Mouse (Mus musculus) T-helper 17 cell (primary cell): ENCODE results near the gene Snai1.

Experiments used
- in situ Hi-C, 2 experiments: fragments of 300-600 bp; cut with MboI, MseI; formaldehyde crosslinking; loops; 1 replicate in 1 of 2; 2 replicates in 1 of 2; pipeline ENCODE4 v1.15.1; 2025; ENCODE audit warnings: high pct_unique_total_duplicates in 2 of 2

The Snai1 gene

DNA sequence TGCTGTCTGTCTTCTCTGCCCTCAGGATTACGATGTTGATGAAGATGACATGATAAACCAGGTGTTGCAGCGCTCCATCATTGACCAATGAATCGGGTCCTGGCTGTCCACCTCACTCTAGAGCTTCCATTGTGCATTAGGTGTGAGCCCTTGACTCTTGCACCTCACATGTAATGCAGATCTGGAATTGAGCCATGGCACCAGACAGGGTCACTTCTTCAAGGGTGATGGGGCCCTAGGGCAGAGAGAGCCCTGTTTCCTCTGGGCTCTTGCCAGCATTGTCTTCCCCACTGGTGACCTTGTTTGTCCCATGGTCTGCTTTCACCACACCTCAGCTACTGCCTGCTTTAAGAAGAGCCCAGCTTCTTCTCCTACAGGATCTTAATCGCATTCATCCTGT, 23.4 kb upstream of the Snai1 start:
- in situ Hi-C loops = loop anchor here in 1 of 2 experiments (25.0 kb wide), 1 partner anchor 1552 kb away; no protein-coding TSS in a partner anchor

DNA sequence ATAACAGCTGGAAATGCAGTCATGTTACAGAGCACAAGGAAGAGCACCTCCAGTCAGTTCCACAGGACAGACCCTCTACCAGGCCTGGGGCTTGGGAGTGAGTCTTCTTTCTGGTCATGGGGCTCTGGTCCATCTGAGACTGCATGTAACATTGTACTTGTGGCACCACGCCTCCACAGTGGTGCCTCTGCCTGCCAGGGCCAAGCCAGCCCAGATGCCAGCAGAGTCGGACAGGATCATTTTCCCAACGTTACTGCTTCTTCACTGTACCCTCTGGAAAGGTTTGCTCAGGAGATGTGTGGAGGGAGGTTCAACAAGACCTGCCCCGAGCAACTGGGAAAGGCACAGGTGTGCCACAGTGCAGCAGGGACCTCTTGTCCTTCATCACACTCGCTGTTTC, 22.3 kb upstream of the Snai1 start:
- in situ Hi-C loops = loop anchor here in 1 of 2 experiments (25.0 kb wide), 1 partner anchor 1553 kb away; no protein-coding TSS in a partner anchor

DNA sequence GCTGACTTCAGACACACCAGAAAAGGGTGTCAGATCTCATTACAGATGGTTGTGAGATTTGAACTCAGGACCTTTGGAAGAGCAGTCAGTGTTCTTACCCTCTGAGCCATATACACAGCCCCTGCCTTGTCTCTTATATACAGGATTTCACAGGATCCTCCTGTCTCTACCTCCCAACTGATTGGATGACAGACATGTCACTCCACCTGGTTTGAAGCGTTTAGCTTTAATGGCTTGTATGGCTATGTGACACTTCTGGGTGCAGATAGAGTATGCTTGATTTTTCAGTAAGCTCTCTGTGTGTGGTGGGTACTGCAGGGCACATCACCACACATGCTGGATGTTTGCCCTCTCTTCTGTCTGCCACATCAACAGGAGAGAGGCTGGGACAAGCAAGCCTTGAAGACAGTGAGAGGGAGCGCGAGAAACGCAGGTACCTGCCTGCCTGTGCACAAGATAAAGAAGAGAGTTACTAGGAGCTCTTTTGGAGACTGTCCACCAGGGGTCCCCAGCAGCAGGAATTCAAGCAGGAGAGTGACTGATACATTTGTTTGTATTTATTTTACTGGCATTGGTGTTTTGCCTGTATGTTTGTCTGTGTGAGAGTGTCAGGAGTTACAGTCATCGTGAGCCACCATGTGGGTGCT, 18.3 kb upstream of the Snai1 start:
- in situ Hi-C loops = loop anchor here in 1 of 2 experiments (25.0 kb wide), 1 partner anchor 1557 kb away; no protein-coding TSS in a partner anchor

DNA sequence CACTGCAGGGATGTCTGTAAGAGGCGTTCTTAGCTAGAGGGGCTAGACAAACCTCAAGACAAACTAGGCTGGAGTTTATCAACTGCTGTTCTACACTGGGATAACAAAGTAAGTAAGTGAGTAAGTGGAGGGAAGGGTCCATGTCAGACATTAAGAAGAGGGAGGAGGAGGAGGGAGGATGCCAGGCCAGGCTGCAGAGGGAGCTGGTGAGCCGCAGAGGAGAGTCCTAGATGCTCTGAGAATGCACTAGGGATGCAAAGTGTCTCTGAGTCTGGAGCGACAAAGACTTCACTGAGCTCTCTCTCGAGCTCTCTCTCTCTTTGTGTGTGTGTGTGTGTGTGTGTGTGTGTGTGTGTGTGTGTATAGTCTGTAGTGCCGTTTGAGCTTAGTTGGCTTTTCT, 9.7 kb upstream of the Snai1 start:
- in situ Hi-C loops = no loop called here

DNA sequence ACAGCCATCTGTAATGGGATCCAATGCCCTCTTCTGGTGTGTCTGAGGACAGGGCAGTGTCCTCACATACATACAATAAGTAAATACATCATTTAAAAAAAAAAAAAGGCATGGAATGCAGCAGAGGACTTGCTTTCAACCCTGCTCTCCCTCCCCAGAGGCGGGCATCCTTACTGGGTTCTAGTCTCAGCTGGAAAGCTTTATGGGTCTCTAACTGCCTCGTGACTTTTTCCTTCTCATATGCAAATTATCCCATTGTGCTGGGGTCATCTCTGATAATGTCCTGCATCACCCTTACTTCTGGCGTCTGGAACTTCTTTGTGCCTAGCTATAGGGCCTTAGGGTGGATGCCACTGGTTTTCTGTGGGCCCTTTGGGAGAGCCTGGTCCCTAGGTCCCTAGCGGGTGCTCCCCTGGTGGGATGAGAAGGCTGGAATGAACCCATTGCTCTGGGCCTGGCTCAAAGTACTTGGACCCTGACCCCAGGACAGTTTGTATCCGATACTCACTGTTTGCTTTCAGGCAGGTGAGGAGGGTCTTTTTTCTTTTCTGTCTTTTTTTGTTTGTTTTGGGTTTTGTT, 8.0 kb upstream of the Snai1 start:
- in situ Hi-C loops = loop anchor here (5.0 to 10.0 kb wide), 5 partner anchors 67 to 442 kb away; no protein-coding TSS in a partner anchor

- in situ Hi-C loops = loop anchor here (5.0 to 10.0 kb wide), 5 partner anchors 67 to 442 kb away; no protein-coding TSS in a partner anchor
Observed at GRCm38 (mm10) chr2:167530536-167530935, 7.5 kb upstream of the Snai1 start.

- in situ Hi-C loops = loop anchor here (5.0 to 10.0 kb wide), 5 partner anchors 65 to 440 kb away; no protein-coding TSS in a partner anchor
Observed at GRCm38 (mm10) chr2:167532131-167532530, 5.9 kb upstream of the Snai1 start.

- in situ Hi-C loops = loop anchor here (5.0 to 10.0 kb wide), 5 partner anchors 63 to 438 kb away; no protein-coding TSS in a partner anchor
Observed at GRCm38 (mm10) chr2:167533880-167534279, 4.1 kb upstream of the Snai1 start.

- in situ Hi-C loops = loop anchor here (5.0 to 10.0 kb wide), 2 partner anchors 351 to 358 kb away; no protein-coding TSS in a partner anchor
Observed at GRCm38 (mm10) chr2:167536320-167536945, 1.6 kb upstream of the Snai1 start.

DNA sequence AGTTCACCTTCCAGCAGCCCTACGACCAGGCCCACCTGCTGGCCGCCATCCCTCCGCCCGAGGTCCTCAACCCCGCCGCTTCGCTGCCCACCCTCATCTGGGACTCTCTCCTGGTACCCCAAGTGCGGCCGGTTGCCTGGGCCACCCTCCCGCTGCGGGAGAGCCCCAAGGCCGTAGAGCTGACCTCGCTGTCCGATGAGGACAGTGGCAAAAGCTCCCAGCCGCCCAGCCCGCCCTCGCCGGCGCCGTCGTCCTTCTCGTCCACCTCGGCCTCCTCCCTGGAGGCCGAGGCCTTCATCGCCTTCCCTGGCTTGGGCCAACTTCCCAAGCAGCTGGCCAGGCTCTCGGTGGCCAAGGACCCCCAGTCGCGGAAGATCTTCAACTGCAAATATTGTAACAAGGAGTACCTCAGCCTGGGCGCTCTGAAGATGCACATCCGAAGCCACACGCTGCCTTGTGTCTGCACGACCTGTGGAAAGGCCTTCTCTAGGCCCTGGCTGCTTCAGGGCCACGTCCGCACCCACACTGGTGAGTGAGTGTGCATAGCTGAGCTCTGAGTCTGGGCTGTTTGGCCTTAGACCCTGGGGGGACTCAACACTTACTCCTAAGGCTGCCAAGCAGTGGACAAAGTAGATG, 794 bp downstream of the Snai1 start:
- in situ Hi-C loops = loop anchor here (5.0 to 10.0 kb wide), 2 partner anchors 349 to 356 kb away; no protein-coding TSS in a partner anchor

- in situ Hi-C loops = loop anchor here (5.0 to 10.0 kb wide), 2 partner anchors 347 to 355 kb away; no protein-coding TSS in a partner anchor
Observed at GRCm38 (mm10) chr2:167539536-167540476, 1.8 kb downstream of the Snai1 start.

- in situ Hi-C loops = no loop called here
Observed at GRCm38 (mm10) chr2:167540477-167541110, 2.6 kb downstream of the Snai1 start.

- in situ Hi-C loops = no loop called here
Observed at GRCm38 (mm10) chr2:167541324-167541723, 3.3 kb downstream of the Snai1 start.

DNA sequence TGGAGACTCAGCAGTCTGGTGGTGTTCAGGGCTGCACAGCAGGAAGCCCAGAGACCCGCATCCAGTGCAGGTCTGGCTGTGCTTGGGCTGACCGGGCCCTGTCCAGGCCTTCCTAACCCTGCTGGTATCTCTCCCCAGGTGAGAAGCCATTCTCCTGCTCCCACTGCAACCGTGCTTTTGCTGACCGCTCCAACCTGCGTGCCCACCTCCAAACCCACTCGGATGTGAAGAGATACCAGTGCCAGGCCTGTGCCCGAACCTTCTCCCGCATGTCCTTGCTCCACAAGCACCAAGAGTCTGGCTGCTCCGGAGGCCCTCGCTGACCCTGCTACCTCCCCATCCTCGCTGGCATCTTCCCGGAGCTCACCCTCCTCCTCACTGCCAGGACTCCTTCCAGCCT, 3.8 kb downstream of the Snai1 start:
- in situ Hi-C loops = no loop called here

GRCm38 (mm10) chr2:167542361-167542760, 4.4 kb downstream of the Snai1 start:
- in situ Hi-C loops = no loop called here

DNA sequence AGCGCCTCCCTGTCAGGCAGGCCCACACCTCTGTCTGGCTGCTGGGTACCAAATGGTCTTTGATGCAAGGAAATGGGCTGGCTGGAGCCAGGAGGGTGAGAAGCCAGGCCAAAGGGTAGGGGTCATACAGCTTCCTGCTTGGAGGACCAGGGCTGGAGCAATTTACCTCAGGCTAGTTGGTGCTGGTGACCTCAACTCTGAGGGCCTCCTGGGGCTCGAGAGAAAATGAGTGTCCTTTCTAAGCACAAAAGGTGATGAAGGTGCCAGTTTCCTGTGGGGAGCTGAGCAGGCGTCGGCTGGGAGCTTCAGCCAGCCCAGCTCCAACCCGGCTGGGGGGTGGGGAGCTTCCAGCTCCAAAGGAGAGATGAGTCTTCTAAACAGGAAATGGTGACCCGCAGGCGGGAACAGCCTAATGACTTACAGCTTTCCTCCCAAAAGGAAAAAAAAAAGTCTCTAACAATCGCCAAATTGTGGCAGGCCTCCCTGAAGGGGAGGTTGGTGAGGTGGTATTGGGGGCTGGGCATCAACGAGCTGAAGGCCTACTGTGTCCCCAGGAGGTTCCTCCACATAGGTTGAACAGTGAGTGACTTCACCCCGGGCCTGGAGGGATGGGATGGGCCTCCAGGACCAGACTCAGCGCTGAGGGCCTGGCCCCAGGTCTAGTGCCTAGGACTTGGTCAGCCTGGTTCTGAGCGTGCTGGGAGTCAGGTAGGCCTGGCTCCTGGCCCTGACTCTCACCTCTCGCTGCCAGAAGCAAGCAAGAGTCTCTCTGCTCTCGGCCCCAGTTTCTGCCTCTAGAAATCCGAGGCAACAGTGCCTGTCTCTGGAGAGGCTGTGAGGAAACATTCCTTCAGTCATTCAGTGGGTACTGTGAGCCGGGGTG, 5.4 kb downstream of the Snai1 start:
- in situ Hi-C loops = no loop called here

GRCm38 (mm10) chr2:167544004-167544356, 6.0 kb downstream of the Snai1 start:
- in situ Hi-C loops = no loop called here

GRCm38 (mm10) chr2:167544456-167544855, 6.5 kb downstream of the Snai1 start:
- in situ Hi-C loops = no loop called here
